Mouse (Mus musculus) mesoderm, embryonic 11.5 days (tissue): ENCODE results near the gene Aifm1.
"Not testable (repeated sequence)": the region's sequence is repeated elsewhere in the genome, so short reads cannot be mapped to it uniquely, and the experiment has no call there.

ENCODE experiments used
- DNase-seq: peaks from one replicate; pipeline ENCODE4 v3.0.0-alpha.2; 2012; ENCODE audit warnings: low read depth, low spot score

Gene Aifm1

GRCm38 (mm10) chrX:48460496-48460895 is 52.9 kb downstream of the Aifm1 start:
- DNase-seq, result no peak

GRCm38 (mm10) chrX:48456956-48457355 is 56.4 kb downstream of the Aifm1 start:
- DNase-seq, result no peak

- DNase-seq, result no peak
Observed at GRCm38 (mm10) chrX:48455018-48455417, 58.3 kb downstream of the Aifm1 start.

- no peak for DNase-seq
Observed at GRCm38 (mm10) chrX:48454495-48454878, 58.9 kb downstream of the Aifm1 start.

- DNase-seq, result no peak
Observed at GRCm38 (mm10) chrX:48453736-48454494, 59.4 kb downstream of the Aifm1 start.

GRCm38 (mm10) chrX:48452931-48453673 is 60.3 kb downstream of the Aifm1 start:
- DNase-seq, result no peak

GRCm38 (mm10) chrX:48452231-48452890 is 61.0 kb downstream of the Aifm1 start:
- DNase-seq, result no peak

- no peak for DNase-seq
Observed at GRCm38 (mm10) chrX:48449646-48450045, 63.7 kb downstream of the Aifm1 start.

- no peak for DNase-seq
Observed at GRCm38 (mm10) chrX:48444677-48445076, 68.7 kb downstream of the Aifm1 start.

- DNase-seq, result no peak
Observed at GRCm38 (mm10) chrX:48441954-48442353, 71.4 kb downstream of the Aifm1 start.

GRCm38 (mm10) chrX:48441548-48441947 is 71.8 kb downstream of the Aifm1 start:
- no peak for DNase-seq

GRCm38 (mm10) chrX:48439036-48439435 is 74.3 kb downstream of the Aifm1 start:
- no peak for DNase-seq

GRCm38 (mm10) chrX:48436082-48436481 is 77.3 kb downstream of the Aifm1 start:
- not testable (repeated sequence) for DNase-seq

GRCm38 (mm10) chrX:48435477-48435900 is 77.9 kb downstream of the Aifm1 start:
- DNase-seq, result no peak

- no peak for DNase-seq
Observed at GRCm38 (mm10) chrX:48434251-48434650, 79.1 kb downstream of the Aifm1 start.

- no peak for DNase-seq
Observed at GRCm38 (mm10) chrX:48433527-48433899, 79.8 kb downstream of the Aifm1 start.

- DNase-seq, result no peak
Observed at GRCm38 (mm10) chrX:48432599-48433526, 80.5 kb downstream of the Aifm1 start.

GRCm38 (mm10) chrX:48429538-48429937 is 83.8 kb downstream of the Aifm1 start:
- DNase-seq, result no peak

GRCm38 (mm10) chrX:48429100-48429499 is 84.3 kb downstream of the Aifm1 start:
- DNase-seq, result no peak

- DNase-seq, result no peak
Observed at GRCm38 (mm10) chrX:48428642-48429041, 84.7 kb downstream of the Aifm1 start.

- no peak for DNase-seq
Observed at GRCm38 (mm10) chrX:48428241-48428640, 85.1 kb downstream of the Aifm1 start.
